Mouse (Mus musculus) ES-Bruce4 (cell line): ENCODE measurements around the gene Col18a1. TPM values are rescaled to one million over a fixed set of nuclear protein-coding genes. Genes with fewer than 3 reads are reported as not detected.

Experiments used
- H3K27ac ChIP-seq: 2 replicates; pipeline ENCODE4 v1.5.1; 2012; ENCODE audit warnings: low read length, inconsistent platforms; ENCODE audit not compliant: insufficient read depth
- H3K27me3 ChIP-seq: 2 replicates; pipeline ENCODE4 v1.6.1; 2012; ENCODE audit warnings: mild to moderate bottlenecking, low read length, inconsistent platforms; ENCODE audit not compliant: control insufficient read depth, poor library complexity, insufficient read depth, severe bottlenecking
- H3K36me3 ChIP-seq: 2 replicates; pipeline ENCODE4 v1.6.1; 2012; ENCODE audit warnings: inconsistent platforms, mild to moderate bottlenecking, low read length, moderate library complexity; ENCODE audit not compliant: control insufficient read depth, poor library complexity, insufficient read depth, severe bottlenecking
- H3K4me1 ChIP-seq: one replicate; pipeline ENCODE4 v1.8.1; 2011; ENCODE audit warnings: low read length; ENCODE audit not compliant: control insufficient read depth, insufficient read depth
- H3K4me3 ChIP-seq: 2 replicates; pipeline ENCODE4 v1.5.1; 2011; ENCODE audit warnings: low read depth, mild to moderate bottlenecking, low read length
- H3K9ac ChIP-seq: 2 replicates; pipeline ENCODE4 v1.6.1; 2012; ENCODE audit warnings: low read depth, mild to moderate bottlenecking, inconsistent platforms; ENCODE audit not compliant: poor library complexity, severe bottlenecking
- H3K9me3 ChIP-seq: replicated peaks from 2 replicates; pipeline ENCODE4 v1.6.1; 2012; ENCODE audit warnings: mild to moderate bottlenecking, low read length, inconsistent platforms; ENCODE audit not compliant: control insufficient read depth, poor library complexity, insufficient read depth, severe bottlenecking
- CTCF ChIP-seq: IDR thresholded peaks from one replicate; pipeline ENCODE4 v1.8.1; 2011; ENCODE audit warnings: low read depth, low read length
- EP300 ChIP-seq: IDR thresholded peaks from 2 replicates; pipeline ENCODE4 v1.6.1; 2011; ENCODE audit warnings: low read depth, low read length; ENCODE audit not compliant: insufficient read depth
- POLR2A ChIP-seq: IDR thresholded peaks from one replicate; pipeline ENCODE4 v1.8.1; 2011; ENCODE audit warnings: low read length; ENCODE audit not compliant: insufficient read depth
- polyA plus RNA-seq: library from polyadenylated mRNA; stranded (reverse); fragments of >200 nt; gene quantifications from 2 replicates; pipeline ENCODE4 v1.2.4, GENCODE M21; 2011; ENCODE audit warnings: low read depth; ENCODE audit not compliant: missing spikeins, insufficient read depth, insufficient read length

The Col18a1 gene
- polyA plus RNA-seq, 1 experiment = 273 TPM

DNA sequence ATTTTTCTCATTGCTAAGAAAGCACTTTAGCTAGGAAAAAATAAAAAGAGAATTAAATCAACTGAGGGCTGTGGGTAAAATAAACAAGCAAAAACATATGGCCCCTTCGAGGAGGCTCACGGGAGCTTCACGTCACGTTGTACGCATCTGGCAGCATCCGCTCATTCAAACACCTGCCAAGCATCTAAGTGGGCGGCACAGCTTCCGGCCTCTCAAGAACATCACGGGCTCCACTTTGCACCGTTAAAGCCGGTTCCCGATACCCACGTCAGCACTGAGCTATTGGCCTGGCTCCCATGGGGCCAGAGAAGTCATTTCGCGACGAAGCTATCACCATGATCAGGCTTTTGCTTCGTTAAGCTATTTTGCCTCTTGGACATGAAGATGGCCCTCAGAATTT lies 26.4 kb upstream of the Col18a1 start:
- peak overlapping the region; percentile 94 for H3K27ac ChIP-seq

DNA sequence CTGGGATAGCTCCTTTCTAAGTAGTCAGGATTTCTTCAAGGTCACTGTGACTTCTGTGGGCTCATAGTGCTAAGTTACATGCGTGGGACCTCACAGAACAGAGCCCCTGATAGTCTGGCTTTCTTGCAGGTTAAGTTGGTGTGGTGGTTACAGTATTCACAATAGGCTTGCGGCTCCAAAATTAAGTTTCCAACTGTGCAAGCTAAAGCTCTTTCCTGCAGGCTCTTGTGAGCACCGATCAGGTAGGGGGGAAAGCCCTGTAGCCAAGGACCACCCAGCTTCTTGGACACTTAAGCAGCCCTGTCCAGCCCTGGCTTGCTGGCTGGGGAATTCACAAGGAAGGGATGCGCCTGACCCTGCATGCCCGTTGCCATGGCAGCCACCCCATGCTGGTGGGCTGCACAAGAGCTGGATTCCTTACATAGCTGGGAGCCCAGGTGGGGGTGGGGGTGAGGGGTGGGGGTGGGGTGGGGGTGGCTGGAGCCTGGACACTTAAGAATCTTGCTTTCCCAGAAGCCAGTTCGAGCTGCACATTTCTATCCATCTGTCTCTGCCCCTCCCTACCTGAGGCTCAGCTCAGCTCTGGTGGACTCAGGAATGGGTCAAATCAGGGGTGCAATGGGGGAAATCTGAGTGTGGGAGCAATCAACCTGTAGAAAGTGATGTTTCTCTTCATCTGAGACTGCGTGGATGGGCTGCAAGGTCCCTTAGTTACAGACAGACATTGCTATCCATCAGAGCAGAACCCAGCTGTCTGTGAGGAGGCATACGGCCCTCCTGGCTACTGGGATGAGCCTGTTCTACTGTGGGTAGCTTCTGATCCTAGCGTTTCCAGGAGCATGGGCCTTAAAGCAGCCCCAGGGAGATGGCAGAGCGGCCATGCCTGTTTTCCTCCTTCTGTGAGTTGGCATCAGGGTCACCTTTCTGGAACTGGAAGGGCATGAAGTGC lies 24.9 kb upstream of the Col18a1 start:
- Histone ChIP-seq H3K36me3 (no peaks in the 10 kb centered on the region), H3K9ac (peak overlapping the region; percentile 22; the same call in 1 of the 2 replicates), H3K4me1 (peaks cover 20% of the 10 kb centered on the region), H3K27ac (peak overlapping the region; percentile 98), H3K9me3 (no peaks in the 10 kb centered on the region), H3K27me3 (no peaks in the 10 kb centered on the region), H3K4me3 (no peak overlapping the region)
- TF ChIP-seq POLR2A (peak; percentile 19), CTCF (no peak), EP300 (peak; percentile 99)

More for the DNA sequence above, 26.4 kb upstream of the Col18a1 start:
- Histone ChIP-seq H3K9ac (0 out of 2 replicates have a peak overlapping the region, but pooled peaks have one; percentile 22), H3K36me3 (no peaks in the 10 kb centered on the region), H3K4me3 (no peak overlapping the region), H3K4me1 (peaks cover 20% of the 10 kb centered on the region), H3K9me3 (no peaks in the 10 kb centered on the region), H3K27me3 (no peaks in the 10 kb centered on the region)
- TF ChIP-seq CTCF = no peak
- TF ChIP-seq EP300 = peak; percentile 88
- no peak for TF ChIP-seq POLR2A

- Histone ChIP-seq H3K4me3 (no peak overlapping the region), H3K9ac (no peak overlapping the region), H3K27me3 (no peaks in the 10 kb centered on the region), H3K4me1 (peaks cover 16% of the 10 kb centered on the region), H3K36me3 (no peaks in the 10 kb centered on the region), H3K27ac (no peak overlapping the region), H3K9me3 (no peaks in the 10 kb centered on the region)
- no peak for TF ChIP-seq CTCF
- TF ChIP-seq EP300 = no peak
- no peak for TF ChIP-seq POLR2A
Measured at GRCm38 (mm10) chr10:77187427-77187826, 21.1 kb upstream of the Col18a1 start.

GRCm38 (mm10) chr10:77182804-77183331 lies 16.5 kb upstream of the Col18a1 start:
- H3K36me3 ChIP-seq = no peaks in the 10 kb centered on the region
- no peaks in the 10 kb centered on the region for H3K9me3 ChIP-seq
- no peak overlapping the region for H3K9ac ChIP-seq
- no peak for TF ChIP-seq POLR2A
- no peak for TF ChIP-seq CTCF
- peak; percentile 51; the same call in 1 of the 2 replicates for TF ChIP-seq EP300
- H3K4me3 ChIP-seq = no peak overlapping the region
- H3K27ac ChIP-seq = peak overlapping the region; percentile 62
- no peaks in the 10 kb centered on the region for H3K27me3 ChIP-seq
- H3K4me1 ChIP-seq = peaks cover 4% of the 10 kb centered on the region

DNA sequence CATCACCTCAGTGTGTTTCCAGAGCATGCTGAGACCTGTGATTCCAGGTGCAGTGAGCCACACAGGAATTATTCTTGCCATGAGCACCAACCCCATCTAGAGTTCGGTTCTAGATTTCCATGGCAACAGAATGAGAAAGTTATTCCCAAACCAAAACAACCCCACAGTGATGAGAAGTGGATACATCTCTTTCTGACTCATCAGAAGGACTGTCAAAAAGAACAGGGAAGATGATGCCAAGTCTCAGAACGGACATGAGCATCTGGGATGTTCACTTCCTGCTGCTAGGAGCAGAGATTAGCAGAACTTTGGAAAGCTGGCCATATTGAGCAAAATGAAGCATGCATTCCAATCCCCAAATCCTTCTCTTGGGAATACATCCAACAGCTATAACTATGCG lies 13.8 kb upstream of the Col18a1 start:
- no peaks in the 10 kb centered on the region for H3K9me3 ChIP-seq

DNA sequence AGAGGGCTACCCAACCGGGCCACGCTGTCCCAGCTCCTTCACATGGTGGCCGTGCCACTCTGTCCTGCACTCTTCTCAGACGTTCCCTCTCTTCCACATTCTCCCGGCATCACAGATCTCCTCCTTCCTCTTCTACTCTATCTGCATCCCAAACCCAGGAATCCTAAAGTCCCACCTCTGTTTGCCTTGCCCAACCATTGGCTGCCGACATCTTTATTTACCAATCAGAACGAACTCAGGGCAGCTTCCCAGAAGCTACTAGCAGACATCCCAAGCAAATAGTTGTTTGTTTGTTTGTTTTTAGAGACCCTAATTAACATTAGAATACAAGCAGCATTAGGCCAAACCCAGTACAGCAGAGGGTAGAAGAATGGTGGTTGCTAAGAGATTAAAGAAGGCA lies 12.3 kb upstream of the Col18a1 start:
- no peaks in the 10 kb centered on the region for H3K27me3 ChIP-seq
- peak overlapping the region; percentile 72 for H3K4me3 ChIP-seq
- H3K9ac ChIP-seq = peak overlapping the region; percentile 48
- H3K9me3 ChIP-seq = no peaks in the 10 kb centered on the region
- peaks cover 4% of the 10 kb centered on the region for H3K4me1 ChIP-seq
- H3K27ac ChIP-seq = peak overlapping the region; percentile 42; the same call in 1 of the 2 replicates
- peak; percentile 42 for TF ChIP-seq POLR2A
- no peak for TF ChIP-seq CTCF
- H3K36me3 ChIP-seq = no peaks in the 10 kb centered on the region

More for the DNA sequence above, 13.8 kb upstream of the Col18a1 start:
- Histone ChIP-seq H3K4me1 (peaks cover 4% of the 10 kb centered on the region), H3K27me3 (no peaks in the 10 kb centered on the region), H3K36me3 (no peaks in the 10 kb centered on the region), H3K27ac (no peak overlapping the region), H3K4me3 (no peak overlapping the region), H3K9ac (no peak overlapping the region)
- TF ChIP-seq CTCF (no peak), POLR2A (no peak)
